Mouse (Mus musculus): ENCODE data around the gene Pef1. TPM values are rescaled to one million over a fixed set of nuclear protein-coding genes. Genes with fewer than 3 reads are reported as not detected.

Gene Pef1
- polyA plus RNA-seq, 1 experiment, result 103 TPM

DNA sequence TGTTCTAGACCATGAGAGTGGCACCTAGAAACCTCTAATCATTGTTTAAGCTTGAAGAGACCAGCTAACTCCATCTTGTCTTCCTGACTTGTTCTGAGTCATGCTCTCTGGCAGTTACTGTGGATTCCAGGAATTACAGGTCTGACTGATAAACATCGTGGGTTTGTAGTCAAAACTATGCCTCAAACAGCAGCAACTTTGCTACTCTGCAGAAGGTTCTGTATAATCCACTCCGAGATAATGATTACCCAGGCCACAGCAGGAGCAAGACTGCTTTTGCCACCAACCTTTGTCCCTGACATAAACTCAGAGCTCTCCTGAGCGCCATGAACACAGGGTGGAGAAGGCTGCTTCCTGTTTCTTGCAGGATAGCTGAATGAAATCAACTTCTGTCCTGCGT lies 2.2 kb downstream of the Pef1 start:
- H3K27me3 ChIP-seq (ENCODE audit: control insufficient read depth, insufficient read depth, low read length), result no peaks in the 10 kb centered on the region
- no peaks in the 10 kb centered on the region for H3K4me1 ChIP-seq (replicated peaks; ENCODE audit: control insufficient read depth, insufficient read depth, low read length)
- TF ChIP-seq POLR2A (IDR thresholded peaks at IDR 0.05; ENCODE audit: control insufficient read depth, extremely low read depth, insufficient read depth, low read length, poor library complexity), result no peak
- no peak for TF ChIP-seq CTCF (IDR thresholded peaks at IDR 0.05; ENCODE audit: borderline replicate concordance, control insufficient read depth, extremely low read depth, insufficient read depth, low read length, poor library complexity)
- 71% methylated on average over 4 of the region's 4 CpGs for WGBS
- no peaks in the 10 kb centered on the region for H3K36me3 ChIP-seq (ENCODE audit: control insufficient read depth, insufficient read depth, low read length)
- no peak for DNase-seq
- H3K27ac ChIP-seq (ENCODE audit: control insufficient read depth, insufficient read depth, low read length), result no peak overlapping the region
- H3K4me3 ChIP-seq (ENCODE audit: control insufficient read depth, insufficient read depth, low read length), result no peak overlapping the region

GRCm38 (mm10) chr4:130107065-130107443 lies 4.7 kb downstream of the Pef1 start:
- no peak for DNase-seq
- peak overlapping the region; percentile 42; the same call in 1 of the 2 replicates for H3K27ac ChIP-seq (ENCODE audit: control insufficient read depth, insufficient read depth, low read length)
- H3K36me3 ChIP-seq (ENCODE audit: control insufficient read depth, insufficient read depth, low read length), result no peaks in the 10 kb centered on the region
- no peak for TF ChIP-seq POLR2A (IDR thresholded peaks at IDR 0.05; ENCODE audit: control insufficient read depth, extremely low read depth, insufficient read depth, low read length, poor library complexity)
- no peak for TF ChIP-seq CTCF (IDR thresholded peaks at IDR 0.05; ENCODE audit: borderline replicate concordance, control insufficient read depth, extremely low read depth, insufficient read depth, low read length, poor library complexity)
- H3K4me3 ChIP-seq (ENCODE audit: control insufficient read depth, insufficient read depth, low read length), result peak overlapping the region; percentile 92
- no peaks in the 10 kb centered on the region for H3K4me1 ChIP-seq (replicated peaks; ENCODE audit: control insufficient read depth, insufficient read depth, low read length)
- no peaks in the 10 kb centered on the region for H3K27me3 ChIP-seq (ENCODE audit: control insufficient read depth, insufficient read depth, low read length)
- WGBS, result 15% methylated on average over 14 of the region's 14 CpGs

DNA sequence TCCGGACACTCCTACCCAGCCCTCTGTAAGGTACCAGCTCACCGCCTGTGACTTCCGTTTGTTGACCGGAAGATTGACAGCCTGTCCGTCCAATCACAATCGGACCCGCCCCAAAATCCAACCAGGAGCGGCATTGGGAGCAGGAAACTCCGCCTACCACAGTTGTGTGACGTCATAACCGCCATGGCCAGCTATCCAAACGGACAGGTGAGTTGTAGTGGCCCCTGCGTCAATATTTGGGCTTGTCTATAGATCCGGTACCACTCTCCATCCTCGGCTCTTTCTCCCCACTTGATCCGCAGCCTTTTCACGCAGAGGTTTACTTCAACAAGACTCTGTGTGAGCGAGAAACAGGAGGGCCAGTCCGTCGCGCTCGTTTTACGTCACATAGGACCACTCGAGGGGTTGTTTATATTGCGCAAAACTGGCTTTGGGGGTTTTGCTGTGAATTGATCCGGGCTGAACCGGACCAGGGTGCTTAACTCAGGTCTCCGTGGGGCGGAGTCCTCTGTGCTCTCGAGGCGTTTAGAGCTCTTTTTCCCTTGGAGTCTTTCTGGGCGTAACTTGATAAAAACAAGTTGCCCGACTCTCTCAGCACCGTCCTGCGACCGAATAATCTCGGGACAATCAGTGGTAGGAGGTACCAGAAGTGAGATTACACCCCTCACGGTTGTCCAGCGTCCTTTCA lies 5.2 kb downstream of the Pef1 start:
- peak overlapping the region; percentile 47; the same call in 1 of the 2 replicates for H3K27ac ChIP-seq (ENCODE audit: control insufficient read depth, insufficient read depth, low read length)
- peak; percentile 99 for DNase-seq
- no peaks in the 10 kb centered on the region for H3K36me3 ChIP-seq (ENCODE audit: control insufficient read depth, insufficient read depth, low read length)
- TF ChIP-seq CTCF (IDR thresholded peaks at IDR 0.05; ENCODE audit: borderline replicate concordance, control insufficient read depth, extremely low read depth, insufficient read depth, low read length, poor library complexity) (no peak), POLR2A (IDR thresholded peaks at IDR 0.05; ENCODE audit: control insufficient read depth, extremely low read depth, insufficient read depth, low read length, poor library complexity) (no peak)
- H3K27me3 ChIP-seq (ENCODE audit: control insufficient read depth, insufficient read depth, low read length), result no peaks in the 10 kb centered on the region
- no peaks in the 10 kb centered on the region for H3K4me1 ChIP-seq (replicated peaks; ENCODE audit: control insufficient read depth, insufficient read depth, low read length)
- whole genome bisulfite sequencing, result under 1% methylated on average over 39 of the region's 39 CpGs
- peak overlapping the region; percentile 92 for H3K4me3 ChIP-seq (ENCODE audit: control insufficient read depth, insufficient read depth, low read length)

- no peak overlapping the region for H3K4me3 ChIP-seq (ENCODE audit: control insufficient read depth, insufficient read depth, low read length)
- no peak overlapping the region for H3K27ac ChIP-seq (ENCODE audit: control insufficient read depth, insufficient read depth, low read length)
- H3K4me1 ChIP-seq (replicated peaks; ENCODE audit: control insufficient read depth, insufficient read depth, low read length), result no peaks in the 10 kb centered on the region
- TF ChIP-seq CTCF (IDR thresholded peaks at IDR 0.05; ENCODE audit: borderline replicate concordance, control insufficient read depth, extremely low read depth, insufficient read depth, low read length, poor library complexity) (no peak), POLR2A (IDR thresholded peaks at IDR 0.05; ENCODE audit: control insufficient read depth, extremely low read depth, insufficient read depth, low read length, poor library complexity) (no peak)
- no peaks in the 10 kb centered on the region; the same call in 1 of the 2 replicates for H3K36me3 ChIP-seq (ENCODE audit: control insufficient read depth, insufficient read depth, low read length)
- WGBS, result 88% methylated on average over 3 of the region's 3 CpGs
- DNase-seq, result no peak
- no peaks in the 10 kb centered on the region for H3K27me3 ChIP-seq (ENCODE audit: control insufficient read depth, insufficient read depth, low read length)
Observed at GRCm38 (mm10) chr4:130108929-130109328, 6.6 kb downstream of the Pef1 start.

DNA sequence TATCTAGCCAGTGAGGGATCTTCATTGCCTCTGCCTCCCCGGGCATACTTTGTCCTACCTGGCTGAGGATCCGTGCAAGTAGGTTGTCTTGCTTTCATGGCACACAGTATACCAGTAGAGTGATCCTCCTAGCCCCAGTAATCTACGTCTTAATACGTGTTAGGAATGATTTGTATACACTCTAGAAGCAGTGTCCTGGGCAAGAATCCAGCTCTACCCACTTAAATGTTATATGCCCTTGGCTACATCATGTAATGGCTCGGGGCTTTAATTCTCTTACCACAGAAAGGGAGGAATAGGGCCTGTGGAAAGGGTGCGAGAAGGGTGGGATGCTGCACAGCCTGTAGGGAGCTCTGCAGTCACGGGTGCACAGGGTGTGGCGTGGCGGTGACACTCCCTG lies 7.3 kb downstream of the Pef1 start:
- no peak for TF ChIP-seq CTCF (IDR thresholded peaks at IDR 0.05; ENCODE audit: borderline replicate concordance, control insufficient read depth, extremely low read depth, insufficient read depth, low read length, poor library complexity)
- TF ChIP-seq POLR2A (IDR thresholded peaks at IDR 0.05; ENCODE audit: control insufficient read depth, extremely low read depth, insufficient read depth, low read length, poor library complexity), result no peak
- H3K36me3 ChIP-seq (ENCODE audit: control insufficient read depth, insufficient read depth, low read length), result no peaks in the 10 kb centered on the region; the same call in 1 of the 2 replicates
- DNase-seq, result no peak
- H3K4me1 ChIP-seq (replicated peaks; ENCODE audit: control insufficient read depth, insufficient read depth, low read length), result no peaks in the 10 kb centered on the region
- no peak overlapping the region for H3K4me3 ChIP-seq (ENCODE audit: control insufficient read depth, insufficient read depth, low read length)
- WGBS, result 97% methylated on average over 9 of the region's 9 CpGs
- no peak overlapping the region for H3K27ac ChIP-seq (ENCODE audit: control insufficient read depth, insufficient read depth, low read length)
- H3K27me3 ChIP-seq (ENCODE audit: control insufficient read depth, insufficient read depth, low read length), result no peaks in the 10 kb centered on the region

- no peaks in the 10 kb centered on the region for H3K4me1 ChIP-seq (replicated peaks; ENCODE audit: control insufficient read depth, insufficient read depth, low read length)
- no peaks in the 10 kb centered on the region; the same call in none of the 2 replicates for H3K36me3 ChIP-seq (ENCODE audit: control insufficient read depth, insufficient read depth, low read length)
- no peak overlapping the region for H3K27ac ChIP-seq (ENCODE audit: control insufficient read depth, insufficient read depth, low read length)
- no peak overlapping the region for H3K4me3 ChIP-seq (ENCODE audit: control insufficient read depth, insufficient read depth, low read length)
- 97% methylated on average over 7 of the region's 7 CpGs for WGBS
- DNase-seq, result no peak
- TF ChIP-seq CTCF (IDR thresholded peaks at IDR 0.05; ENCODE audit: borderline replicate concordance, control insufficient read depth, extremely low read depth, insufficient read depth, low read length, poor library complexity), result no peak
- no peaks in the 10 kb centered on the region for H3K27me3 ChIP-seq (ENCODE audit: control insufficient read depth, insufficient read depth, low read length)
Observed at GRCm38 (mm10) chr4:130110091-130110490, 7.7 kb downstream of the Pef1 start.

DNA sequence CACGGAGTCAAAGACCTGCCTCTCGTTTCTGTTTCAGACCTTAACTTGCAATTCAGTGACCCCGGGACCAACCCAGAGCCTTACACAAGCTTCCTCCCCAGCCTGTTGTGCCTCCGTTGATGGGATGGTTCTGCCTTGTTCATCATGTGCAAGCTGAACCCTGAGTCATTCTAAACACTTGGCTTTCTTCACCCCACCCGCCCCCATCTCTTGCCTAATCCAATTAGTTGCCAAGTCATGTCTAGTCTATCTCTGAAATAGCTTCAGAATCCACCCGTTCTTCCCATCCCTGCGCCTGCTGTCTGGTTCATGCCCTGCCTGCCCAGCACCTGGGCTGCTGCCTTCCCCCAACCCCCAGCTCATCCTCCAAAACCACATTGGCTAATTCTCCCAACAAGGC lies 9.9 kb downstream of the Pef1 start:
- Histone ChIP-seq H3K4me1 (replicated peaks; ENCODE audit: control insufficient read depth, insufficient read depth, low read length) (no peaks in the 10 kb centered on the region), H3K27me3 (ENCODE audit: control insufficient read depth, insufficient read depth, low read length) (no peaks in the 10 kb centered on the region), H3K27ac (ENCODE audit: control insufficient read depth, insufficient read depth, low read length) (no peak overlapping the region), H3K4me3 (ENCODE audit: control insufficient read depth, insufficient read depth, low read length) (no peak overlapping the region), H3K36me3 (ENCODE audit: control insufficient read depth, insufficient read depth, low read length) (no peaks in the 10 kb centered on the region; the same call in none of the 2 replicates)
- DNase-seq, result no peak
- TF ChIP-seq POLR2A (IDR thresholded peaks at IDR 0.05; ENCODE audit: control insufficient read depth, extremely low read depth, insufficient read depth, low read length, poor library complexity) (no peak), CTCF (IDR thresholded peaks at IDR 0.05; ENCODE audit: borderline replicate concordance, control insufficient read depth, extremely low read depth, insufficient read depth, low read length, poor library complexity) (no peak)
- 88% methylated on average over 7 of the region's 7 CpGs for WGBS

All from thymus, adult 2 months (tissue).